Mouse (Mus musculus) urinary bladder, postnatal 10 days (tissue): ENCODE measurements around the gene Vmn1r69.

Source experiments
- DNase-seq: peaks from one replicate; pipeline ENCODE4 v3.0.0; 2022; ENCODE audit warnings: low spot score

The Vmn1r69 gene

GRCm38 (mm10) chr7:10613559-10613958 is at the start of gene Vmn1r69:
Vmn1r69 (minus strand) TSS chr7:10613659.
- no peak for DNase-seq

GRCm38 (mm10) chr7:10631232-10631631 is 17.8 kb upstream of the Vmn1r69 start, which contains the start of gene Vmn1r70:
Vmn1r70 (plus strand) TSS chr7:10631532.
- no peak for DNase-seq

GRCm38 (mm10) chr7:10558385-10558784 is 55.1 kb downstream of the Vmn1r69 start, which contains the start of gene Vmn1r68:
Vmn1r68 (minus strand) TSS chr7:10558485.
- DNase-seq = no peak
